Comparison of ENCODE assay signal across 8 mouse cellular contexts in the genomic region with DNA sequence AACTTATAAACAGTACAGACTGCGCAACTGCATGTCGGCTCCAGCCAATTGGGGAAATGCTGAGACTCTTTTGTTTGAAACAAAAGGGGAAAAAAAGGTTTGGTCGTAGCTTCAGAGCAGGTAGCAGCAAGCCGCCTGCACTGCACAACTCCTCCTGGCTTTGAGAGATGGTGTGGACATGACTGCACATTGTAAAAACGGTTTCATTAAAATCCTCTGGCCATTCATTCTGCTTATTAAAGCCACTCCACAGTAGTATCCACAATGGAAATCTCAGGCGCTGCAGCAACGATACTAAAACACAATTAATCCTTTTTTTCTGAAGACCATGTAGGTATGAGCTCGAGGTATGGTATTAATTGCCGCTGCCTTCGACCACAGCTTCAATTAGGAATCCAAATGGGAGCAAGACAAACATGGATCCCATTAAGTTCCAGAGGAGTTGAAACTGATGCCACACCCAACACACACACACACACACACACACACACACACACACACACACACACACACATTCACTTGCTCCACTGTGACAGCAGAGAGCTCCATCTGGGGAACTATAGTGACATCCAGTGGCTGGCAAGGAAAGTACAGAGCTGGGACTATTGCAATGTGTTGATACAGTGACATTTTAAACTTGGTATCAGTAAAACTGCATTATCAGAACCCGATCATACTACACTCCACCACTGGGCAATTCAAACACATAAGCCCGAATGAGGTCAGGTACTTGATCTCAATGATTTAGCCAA.
DNase-seq lines count a peak whose midpoint lies in the region; ATAC-seq and TF ChIP-seq lines count a peak whose summit lies in the region.

No protein-coding gene starts in this region.

- no peak overlapping the region for H3K27ac ChIP-seq in gastrocnemius, adult 2 months
- H3K27ac ChIP-seq in cortical plate, adult 2 months (ENCODE audit: insufficient read depth, low read length) = no peak overlapping the region
- H3K27ac ChIP-seq in stomach, embryonic 15.5 days = no peak overlapping the region

- no peak overlapping the region for H3K4me2 ChIP-seq in stomach, embryonic 15.5 days

- H3K9me3 ChIP-seq in stomach, embryonic 15.5 days = no peaks in the 10 kb centered on the region

- no peak overlapping the region for H3K9ac ChIP-seq in stomach, embryonic 15.5 days

- ATAC-seq in megakaryocyte progenitor cell, adult 5-6 weeks (replicated peaks; ENCODE audit: poor library complexity) = peak; percentile 91
- ATAC-seq in stomach, embryonic 15.5 days (ENCODE audit: insufficient read depth, low FRiP score, low read depth) = 0 out of 2 replicates have a peak, but pooled peaks have one; percentile 53
- ATAC-seq in activated CD4-positive, CD25-positive, alpha-beta regulatory T cell, adult 4 months = no peak

- intact Hi-C loops in gastrocnemius, adult 2 months (cut with DNase I) = loop anchor here (10.0 kb wide), 1 partner anchor 94 kb away; no protein-coding TSS in a partner anchor

- H3K4me1 ChIP-seq in cortical plate, adult 2 months (ENCODE audit: control insufficient read depth, insufficient read depth, low read length) = no peaks in the 10 kb centered on the region
- H3K4me1 ChIP-seq in stomach, embryonic 15.5 days = no peaks in the 10 kb centered on the region

- H3K36me3 ChIP-seq in stomach, embryonic 15.5 days = no peaks in the 10 kb centered on the region

- DNase-seq in gastrocnemius, adult 2 months = peak; percentile 31
- no peak for DNase-seq in gastrocnemius, postnatal 25 days
- peak; percentile 22 for DNase-seq in gastrocnemius, postnatal 10 days
- peak; percentile 67 for DNase-seq in layer of hippocampus, adult 9-11 months

- H3K27me3 ChIP-seq in stomach, embryonic 15.5 days (replicated peaks) = no peaks in the 10 kb centered on the region

- no peak overlapping the region for H3K4me3 ChIP-seq in gastrocnemius, adult 2 months
- no peak overlapping the region for H3K4me3 ChIP-seq in cortical plate, adult 2 months (ENCODE audit: insufficient read depth, low read length)
- H3K4me3 ChIP-seq in stomach, embryonic 15.5 days (replicated peaks) = no peak overlapping the region

- TF ChIP-seq CTCF in gastrocnemius, adult 2 months (IDR thresholded peaks at IDR 0.05) = peak; percentile 56
- TF ChIP-seq CTCF in cortical plate, adult 2 months (IDR thresholded peaks at IDR 0.05; ENCODE audit: extremely low read depth, insufficient read depth, low read length) = peak; percentile 68

- TF ChIP-seq POLR2A in cortical plate, adult 2 months (IDR thresholded peaks at IDR 0.05; ENCODE audit: extremely low read depth, insufficient read depth, low read length) = no peak

- WGBS in stomach, embryonic 15.5 days = 80% methylated on average over 12 of the region's 12 CpGs
